In the genomic region with DNA sequence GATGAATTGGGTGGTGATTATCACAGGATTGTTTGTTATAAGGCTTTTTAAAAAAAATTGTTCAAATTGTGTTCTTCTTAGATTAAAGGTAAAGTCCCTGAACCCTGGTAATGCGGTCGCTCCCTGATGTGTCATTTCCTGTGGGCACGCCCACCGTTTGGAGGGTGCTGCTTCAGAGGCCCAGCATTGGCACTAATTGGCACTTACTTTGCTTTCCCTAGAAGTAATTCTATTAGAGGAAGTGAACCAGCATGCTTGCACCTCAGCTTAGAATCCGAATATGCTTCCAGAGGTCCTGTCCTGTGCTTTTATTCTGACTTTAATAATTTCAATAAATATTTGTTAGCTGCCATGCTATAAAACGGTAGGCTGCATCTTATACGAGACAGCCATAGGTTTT, we compare ENCODE assay signal across 10 mouse cellular contexts.
DNase-seq lines count a peak whose midpoint lies in the region; ATAC-seq and TF ChIP-seq lines count a peak whose summit lies in the region.
"Had no signal": no experiment of that assay in that cellular context is flagged by ENCODE, and none has a peak within 500 bp of the region (broad histone marks: within the 10 kb centered on the region; RNA-seq: fewer than 3 reads in every experiment).

No protein-coding gene starts in this region.

- H3K9me3 ChIP-seq in hindbrain, embryonic 15.5 days = no peaks in the 10 kb centered on the region
- H3K9me3 ChIP-seq in hindbrain, embryonic 11.5 days (ENCODE audit: control insufficient read depth, low read length) = no peaks in the 10 kb centered on the region
- 0 out of 2 replicates have a peak, but pooled peaks cover 5% of the 10 kb centered on the region for H3K9me3 ChIP-seq in heart, postnatal 0 days (replicated peaks; ENCODE audit: control insufficient read depth, low read length)
- H3K9me3 ChIP-seq in midbrain, embryonic 16.5 days (replicated peaks; ENCODE audit: control insufficient read depth, low read length, poor library complexity, severe bottlenecking) = no peaks in the 10 kb centered on the region
- H3K9me3 ChIP-seq: midbrain, embryonic 12.5 days had no signal

- no peak for DNase-seq in hindbrain, embryonic 11.5 days (ENCODE audit: low spot score)
- peak; percentile 68 for DNase-seq in CD4-positive, CD25-positive, alpha-beta regulatory T cell, adult 2 months (ENCODE audit: low read depth, low spot score)
- no peak for DNase-seq in heart, postnatal 0 days (ENCODE audit: low spot score)
- DNase-seq in ovary, adult 18-20 months (ENCODE audit: low spot score) = no peak
- DNase-seq in right cerebral cortex, adult 2 months (ENCODE audit: low spot score in 2 of 2) = no peak
- DNase-seq: cerebellum, adult 11-12 months had no signal

- 75% methylated on average over 7 of the region's 7 CpGs for WGBS in hindbrain, embryonic 15.5 days
- 86% methylated on average over 7 of the region's 7 CpGs for WGBS in hindbrain, embryonic 11.5 days
- 40% methylated on average over 7 of the region's 7 CpGs for WGBS in heart, postnatal 0 days
- 84% methylated on average over 7 of the region's 7 CpGs for WGBS in midbrain, embryonic 16.5 days

- ATAC-seq in hindbrain, embryonic 15.5 days (ENCODE audit: low FRiP score, low read depth) = no peak
- no peak for ATAC-seq in hindbrain, embryonic 11.5 days (ENCODE audit: low FRiP score)
- ATAC-seq in heart, postnatal 0 days (ENCODE audit: insufficient read depth, low read depth) = no peak
- ATAC-seq in megakaryocyte-erythroid progenitor cell, adult 5-6 weeks (replicated peaks; ENCODE audit: low FRiP score, low TSS enrichment, poor library complexity, severe bottlenecking) = 0 out of 2 replicates have a peak, but pooled peaks have one; percentile 41
- ATAC-seq in midbrain, embryonic 16.5 days = no peak

- peaks cover 14% of the 10 kb centered on the region for H3K4me1 ChIP-seq in hindbrain, embryonic 15.5 days (replicated peaks)
- no peaks in the 10 kb centered on the region for H3K4me1 ChIP-seq in hindbrain, embryonic 11.5 days (replicated peaks; ENCODE audit: control insufficient read depth, insufficient read depth, low read length)
- peaks cover 23% of the 10 kb centered on the region for H3K4me1 ChIP-seq in heart, postnatal 0 days (ENCODE audit: control insufficient read depth, insufficient read depth)
- peaks cover 3% of the 10 kb centered on the region for H3K4me1 ChIP-seq in midbrain, embryonic 16.5 days (ENCODE audit: control insufficient read depth, insufficient read depth, low read length)

- no peak overlapping the region for H3K4me2 ChIP-seq in hindbrain, embryonic 15.5 days
- H3K4me2 ChIP-seq in hindbrain, embryonic 11.5 days (replicated peaks; ENCODE audit: low read depth, low read length) = no peak overlapping the region
- H3K4me2 ChIP-seq in heart, postnatal 0 days (ENCODE audit: low read depth, low read length) = no peak overlapping the region; the same call in 1 of the 2 replicates
- H3K4me2 ChIP-seq in midbrain, embryonic 16.5 days (ENCODE audit: low read length) = no peak overlapping the region
- H3K4me2 ChIP-seq: midbrain, embryonic 12.5 days had no signal

- H3K36me3 ChIP-seq in hindbrain, embryonic 15.5 days = peaks cover under 1% of the 10 kb centered on the region
- 0 out of 2 replicates have a peak, but pooled peaks cover 3% of the 10 kb centered on the region for H3K36me3 ChIP-seq in hindbrain, embryonic 11.5 days (ENCODE audit: control insufficient read depth, insufficient read depth, low read length)
- H3K36me3 ChIP-seq in heart, postnatal 0 days (replicated peaks; ENCODE audit: control insufficient read depth, insufficient read depth, low read length) = 0 out of 2 replicates have a peak, but pooled peaks cover 4% of the 10 kb centered on the region
- H3K36me3 ChIP-seq in midbrain, embryonic 16.5 days (ENCODE audit: control insufficient read depth, insufficient read depth, low read length) = peaks cover 6% of the 10 kb centered on the region; the same call in 1 of the 2 replicates

- H3K27me3 ChIP-seq in hindbrain, embryonic 15.5 days = no peaks in the 10 kb centered on the region
- no peaks in the 10 kb centered on the region for H3K27me3 ChIP-seq in hindbrain, embryonic 11.5 days (ENCODE audit: control insufficient read depth, insufficient read depth, low read length)
- no peaks in the 10 kb centered on the region for H3K27me3 ChIP-seq in heart, postnatal 0 days (ENCODE audit: control insufficient read depth, insufficient read depth, low read length)
- H3K27me3 ChIP-seq in midbrain, embryonic 16.5 days (ENCODE audit: control insufficient read depth, insufficient read depth, low read depth, low read length) = no peaks in the 10 kb centered on the region
- H3K27me3 ChIP-seq: midbrain, embryonic 12.5 days had no signal

- no peak for TF ChIP-seq EP300 in heart, postnatal 0 days (IDR thresholded peaks at IDR 0.05; ENCODE audit: low read depth)

- H3K27ac ChIP-seq in hindbrain, embryonic 15.5 days (replicated peaks) = peak overlapping the region; percentile 31
- H3K27ac ChIP-seq in hindbrain, embryonic 11.5 days (ENCODE audit: low read depth, low read length) = no peak overlapping the region
- H3K27ac ChIP-seq in heart, postnatal 0 days (ENCODE audit: low read depth) = peak overlapping the region; percentile 81
- H3K27ac ChIP-seq in midbrain, embryonic 16.5 days (ENCODE audit: low read length) = no peak overlapping the region

- H3K9ac ChIP-seq in hindbrain, embryonic 15.5 days = no peak overlapping the region
- H3K9ac ChIP-seq in hindbrain, embryonic 11.5 days (ENCODE audit: low read depth, low read length) = no peak overlapping the region
- H3K9ac ChIP-seq in heart, postnatal 0 days (replicated peaks; ENCODE audit: low read depth, low read length) = no peak overlapping the region
- no peak overlapping the region for H3K9ac ChIP-seq in midbrain, embryonic 16.5 days (ENCODE audit: low read depth, low read length)
- H3K9ac ChIP-seq: midbrain, embryonic 12.5 days had no signal

- no peak for TF ChIP-seq CTCF in heart, postnatal 0 days (IDR thresholded peaks at IDR 0.05; ENCODE audit: low read depth)

- H3K4me3 ChIP-seq in hindbrain, embryonic 15.5 days = no peak overlapping the region
- H3K4me3 ChIP-seq in hindbrain, embryonic 11.5 days (ENCODE audit: low read depth, low read length) = no peak overlapping the region
- H3K4me3 ChIP-seq in heart, postnatal 0 days (ENCODE audit: low read depth, low read length) = no peak overlapping the region
- no peak overlapping the region for H3K4me3 ChIP-seq in midbrain, embryonic 16.5 days (ENCODE audit: low read depth, low read length)
- H3K4me3 ChIP-seq: midbrain, embryonic 12.5 days had no signal

Comparison
In these comparisons a context has a peak if more than half of its experiments do, and no peak if none do; other contexts are left out.
1. H3K27ac ChIP-seq: peak in hindbrain, embryonic 15.5 days (single experiment) and heart, postnatal 0 days (single experiment); none in hindbrain, embryonic 11.5 days (single experiment) and midbrain, embryonic 16.5 days (single experiment).